Mouse (Mus musculus): ENCODE data around the gene Pimreg. TPM values are rescaled to one million over a fixed set of nuclear protein-coding genes. Genes with fewer than 3 reads are reported as not detected.

Gene Pimreg
- polyA plus RNA-seq, 1 experiment from 2014 or later = 140 TPM

GRCm38 (mm10) chr11:72082601-72083000 lies 40.8 kb downstream of the Pimreg start:
- Histone ChIP-seq H3K27ac (ENCODE audit: low read depth, low read length) (no peak overlapping the region), H3K9me3 (ENCODE audit: control insufficient read depth, low read length) (no peaks in the 10 kb centered on the region), H3K9ac (ENCODE audit: low read depth, low read length) (no peak overlapping the region), H3K4me3 (ENCODE audit: low read length) (no peak overlapping the region), H3K27me3 (ENCODE audit: control insufficient read depth, insufficient read depth, low read length) (no peaks in the 10 kb centered on the region), H3K36me3 (ENCODE audit: control insufficient read depth, insufficient read depth, low read length) (no peaks in the 10 kb centered on the region), H3K4me1 (ENCODE audit: control insufficient read depth, insufficient read depth, low read length) (0 out of 2 replicates have a peak, but pooled peaks cover 4% of the 10 kb centered on the region), H3K4me2 (replicated peaks; ENCODE audit: low read depth, low read length) (no peak overlapping the region)
- 78% methylated on average over 4 of the region's 4 CpGs for WGBS
- no peak for ATAC-seq (ENCODE audit: low FRiP score, low TSS enrichment)

GRCm38 (mm10) chr11:72084337-72084736 lies 42.5 kb downstream of the Pimreg start:
- Histone ChIP-seq H3K27ac (ENCODE audit: low read depth, low read length) (no peak overlapping the region), H3K9ac (ENCODE audit: low read depth, low read length) (no peak overlapping the region), H3K9me3 (ENCODE audit: control insufficient read depth, low read length) (no peaks in the 10 kb centered on the region), H3K36me3 (ENCODE audit: control insufficient read depth, insufficient read depth, low read length) (no peaks in the 10 kb centered on the region), H3K4me1 (ENCODE audit: control insufficient read depth, insufficient read depth, low read length) (0 out of 2 replicates have a peak, but pooled peaks cover 4% of the 10 kb centered on the region), H3K4me3 (ENCODE audit: low read length) (no peak overlapping the region), H3K4me2 (replicated peaks; ENCODE audit: low read depth, low read length) (no peak overlapping the region), H3K27me3 (ENCODE audit: control insufficient read depth, insufficient read depth, low read length) (no peaks in the 10 kb centered on the region)
- no peak for ATAC-seq (ENCODE audit: low FRiP score, low TSS enrichment)
- WGBS = 91% methylated on average over 15 of the region's 15 CpGs

GRCm38 (mm10) chr11:72086251-72087046 lies 44.6 kb downstream of the Pimreg start:
- Histone ChIP-seq H3K36me3 (ENCODE audit: control insufficient read depth, insufficient read depth, low read length) (no peaks in the 10 kb centered on the region), H3K27ac (ENCODE audit: low read depth, low read length) (no peak overlapping the region), H3K27me3 (ENCODE audit: control insufficient read depth, insufficient read depth, low read length) (no peaks in the 10 kb centered on the region), H3K4me1 (ENCODE audit: control insufficient read depth, insufficient read depth, low read length) (0 out of 2 replicates have a peak, but pooled peaks cover 4% of the 10 kb centered on the region), H3K4me3 (ENCODE audit: low read length) (no peak overlapping the region), H3K9me3 (ENCODE audit: control insufficient read depth, low read length) (no peaks in the 10 kb centered on the region), H3K9ac (ENCODE audit: low read depth, low read length) (no peak overlapping the region), H3K4me2 (replicated peaks; ENCODE audit: low read depth, low read length) (no peak overlapping the region)
- no peak for ATAC-seq (ENCODE audit: low FRiP score, low TSS enrichment)
- WGBS = 48% methylated on average over 11 of the region's 11 CpGs

- Histone ChIP-seq H3K9me3 (ENCODE audit: control insufficient read depth, low read length) (no peaks in the 10 kb centered on the region), H3K4me3 (ENCODE audit: low read length) (no peak overlapping the region), H3K4me2 (replicated peaks; ENCODE audit: low read depth, low read length) (no peak overlapping the region), H3K9ac (ENCODE audit: low read depth, low read length) (no peak overlapping the region), H3K4me1 (ENCODE audit: control insufficient read depth, insufficient read depth, low read length) (0 out of 2 replicates have a peak, but pooled peaks cover 7% of the 10 kb centered on the region), H3K27me3 (ENCODE audit: control insufficient read depth, insufficient read depth, low read length) (no peaks in the 10 kb centered on the region), H3K27ac (ENCODE audit: low read depth, low read length) (no peak overlapping the region), H3K36me3 (ENCODE audit: control insufficient read depth, insufficient read depth, low read length) (no peaks in the 10 kb centered on the region)
- no peak for ATAC-seq (ENCODE audit: low FRiP score, low TSS enrichment)
- 67% methylated on average over 8 of the region's 8 CpGs for WGBS
Measured at GRCm38 (mm10) chr11:72092390-72092789, 50.6 kb downstream of the Pimreg start.

- Histone ChIP-seq H3K4me1 (ENCODE audit: control insufficient read depth, insufficient read depth, low read length) (0 out of 2 replicates have a peak, but pooled peaks cover 10% of the 10 kb centered on the region), H3K9me3 (ENCODE audit: control insufficient read depth, low read length) (no peaks in the 10 kb centered on the region), H3K27me3 (ENCODE audit: control insufficient read depth, insufficient read depth, low read length) (no peaks in the 10 kb centered on the region), H3K4me3 (ENCODE audit: low read length) (no peak overlapping the region), H3K27ac (ENCODE audit: low read depth, low read length) (no peak overlapping the region), H3K4me2 (replicated peaks; ENCODE audit: low read depth, low read length) (no peak overlapping the region), H3K36me3 (ENCODE audit: control insufficient read depth, insufficient read depth, low read length) (no peaks in the 10 kb centered on the region), H3K9ac (ENCODE audit: low read depth, low read length) (no peak overlapping the region)
- WGBS = 72% methylated on average over 7 of the region's 7 CpGs
- ATAC-seq (ENCODE audit: low FRiP score, low TSS enrichment) = no peak
Measured at GRCm38 (mm10) chr11:72094442-72094841, 52.6 kb downstream of the Pimreg start.

- 9% methylated on average over 3 of the region's 3 CpGs for WGBS
- no peak overlapping the region for H3K27ac ChIP-seq (ENCODE audit: low read depth, low read length)
- H3K36me3 ChIP-seq (ENCODE audit: control insufficient read depth, insufficient read depth, low read length) = no peaks in the 10 kb centered on the region
Measured at GRCm38 (mm10) chr11:72095994-72096393, 54.2 kb downstream of the Pimreg start.

More at GRCm38 (mm10) chr11:72095994-72096393, 54.2 kb downstream of the Pimreg start:
- H3K4me1 ChIP-seq (ENCODE audit: control insufficient read depth, insufficient read depth, low read length) = 0 out of 2 replicates have a peak, but pooled peaks cover 10% of the 10 kb centered on the region
- no peak overlapping the region for H3K4me2 ChIP-seq (replicated peaks; ENCODE audit: low read depth, low read length)
- no peaks in the 10 kb centered on the region for H3K9me3 ChIP-seq (ENCODE audit: control insufficient read depth, low read length)
- ATAC-seq (ENCODE audit: low FRiP score, low TSS enrichment) = no peak
- no peaks in the 10 kb centered on the region for H3K27me3 ChIP-seq (ENCODE audit: control insufficient read depth, insufficient read depth, low read length)
- H3K4me3 ChIP-seq (ENCODE audit: low read length) = no peak overlapping the region
- no peak overlapping the region for H3K9ac ChIP-seq (ENCODE audit: low read depth, low read length)

Other genes starting within 250 kb of the Pimreg start
- 0.09 and 0.24 TPM in 2 replicates for gene Aipl1, start 4.5 kb upstream of the Pimreg start, polyA plus RNA-seq (2014; fragmentation: Nextera tagmentation; extraction: Ambion mirVana)
- 0.07 and 0.09 TPM in 2 replicates for gene Pitpnm3, start 93.7 kb downstream of the Pimreg start, polyA plus RNA-seq (2014; fragmentation: Nextera tagmentation; extraction: Ambion mirVana)
- gene Gm43951, start 164.8 kb downstream of the Pimreg start, polyA plus RNA-seq (2014; fragmentation: Nextera tagmentation; extraction: Ambion mirVana) = not detected in 2 replicates
- gene 4933427D14Rik, start 165.4 kb downstream of the Pimreg start, polyA plus RNA-seq (2014; fragmentation: Nextera tagmentation; extraction: Ambion mirVana) = 9.5 and 18.1 TPM in 2 replicates
- gene Txndc17, start 165.5 kb downstream of the Pimreg start, polyA plus RNA-seq (2014; fragmentation: Nextera tagmentation; extraction: Ambion mirVana) = 207 and 237 TPM in 2 replicates
- gene Med31, start 173.6 kb downstream of the Pimreg start, polyA plus RNA-seq (2014; fragmentation: Nextera tagmentation; extraction: Ambion mirVana) = 45.6 and 62.1 TPM in 2 replicates
- gene Slc13a5, start 225.2 kb downstream of the Pimreg start, polyA plus RNA-seq (2014; fragmentation: Nextera tagmentation; extraction: Ambion mirVana) = 0.15 and 0.26 TPM in 2 replicates

Measured in kidney, embryonic 14.5 days (tissue).